Mouse (Mus musculus) intestine, embryonic 14.5 days (tissue): Measurements from ENCODE around the gene Abhd16a. TPM values are rescaled to one million over a fixed set of nuclear protein-coding genes. Genes with fewer than 3 reads are reported as not detected.

Experiments used
- ATAC-seq: fragments of 200-750 bp; cut with Nextera tagmentation; replicated peaks from 2 replicates; pipeline ENCODE4 v1.8.0; 2017; ENCODE audit warnings: low read depth, moderate number of reproducible peaks, moderate TSS enrichment, moderate library complexity; ENCODE audit not compliant: low FRiP score, low TSS enrichment
- DNase-seq: peaks from one replicate; pipeline ENCODE4 v3.0.0-alpha.2; 2018; ENCODE audit warnings: low spot score
- H3K27ac ChIP-seq: fragments of 300-500 bp; sonication (generic); 2 replicates; pipeline ENCODE4 v1.5.1; 2014; ENCODE audit warnings: low read depth, mild to moderate bottlenecking, control low read depth
- H3K27me3 ChIP-seq: fragments of 300-500 bp; sonication (generic); replicated peaks from 2 replicates; pipeline ENCODE4 v1.6.1; 2014; ENCODE audit warnings: low read length, control low read depth; ENCODE audit not compliant: control insufficient read depth, insufficient read depth
- H3K36me3 ChIP-seq: fragments of 300-500 bp; sonication (generic); 2 replicates; pipeline ENCODE4 v1.6.1; 2014; ENCODE audit warnings: low read length, control low read depth; ENCODE audit not compliant: control insufficient read depth, insufficient read depth
- H3K4me1 ChIP-seq: fragments of 300-500 bp; sonication (generic); replicated peaks from 2 replicates; pipeline ENCODE4 v1.6.1; 2014; ENCODE audit warnings: low read length, control low read depth, mixed read lengths; ENCODE audit not compliant: control insufficient read depth, insufficient read depth
- H3K4me2 ChIP-seq: fragments of 300-500 bp; sonication (generic); 2 replicates; pipeline ENCODE4 v1.6.1; 2014; ENCODE audit warnings: low read length
- H3K4me3 ChIP-seq: fragments of 300-500 bp; sonication (generic); 2 replicates; pipeline ENCODE4 v1.5.1; 2014; ENCODE audit warnings: low read depth, low read length, control low read depth, mixed read lengths
- H3K9ac ChIP-seq: fragments of 300-500 bp; sonication (generic); 2 replicates; pipeline ENCODE4 v1.6.1; 2014; ENCODE audit warnings: mild to moderate bottlenecking, low read length
- H3K9me3 ChIP-seq: fragments of 300-500 bp; sonication (generic); 2 replicates; pipeline ENCODE4 v1.6.1; 2016; ENCODE audit warnings: low read length, control low read depth; ENCODE audit not compliant: control insufficient read depth
- whole genome bisulfite sequencing: fragments of 180-500 bp; shearing (Covaris S2); extraction: QIAGEN DNeasy Blood & Tissue Kit; methylation state at CpG from one replicate; pipeline ENCODE4 v1.1.7; 2014; 5-methylcytosine and 5-hydroxymethylcytosine counted together
- polyA plus RNA-seq: library from polyadenylated mRNA; unstranded; fragments of >200 nt; fragmentation: Nextera tagmentation; extraction: Ambion mirVana; gene quantifications from 2 replicates; pipeline ENCODE4 v1.2.1, GENCODE M21; 2014

The Abhd16a gene
- polyA plus RNA-seq, 1 experiment from 2014 or later: 86.4 TPM

DNA sequence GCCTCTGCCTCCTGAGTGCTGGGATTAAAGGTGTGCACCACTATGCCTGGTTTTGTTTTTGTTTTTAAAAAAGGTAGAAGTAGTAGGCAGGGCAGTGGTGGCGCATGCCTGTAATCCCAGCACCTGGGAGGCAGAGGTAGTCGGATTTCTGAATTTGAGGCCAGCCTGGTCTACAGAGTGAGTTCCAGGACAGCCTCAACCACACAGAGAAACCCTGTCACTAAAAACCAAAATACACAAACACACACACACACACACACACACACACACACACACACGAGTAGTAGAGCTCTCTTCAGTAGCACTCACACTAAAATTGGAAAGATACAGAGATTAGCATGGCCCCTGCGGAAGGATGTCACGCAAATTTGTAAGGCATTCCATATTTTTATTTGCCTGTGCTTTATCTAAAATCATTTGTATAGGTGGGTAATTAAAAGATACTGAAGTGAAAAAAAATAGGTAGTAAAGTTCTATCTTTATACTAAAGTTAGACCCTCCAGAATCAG, 40.1 kb upstream of the Abhd16a start:
- H3K9ac ChIP-seq: no peak overlapping the region
- no peak for ATAC-seq
- WGBS: 69% methylated on average over 5 of the region's 5 CpGs

DNA sequence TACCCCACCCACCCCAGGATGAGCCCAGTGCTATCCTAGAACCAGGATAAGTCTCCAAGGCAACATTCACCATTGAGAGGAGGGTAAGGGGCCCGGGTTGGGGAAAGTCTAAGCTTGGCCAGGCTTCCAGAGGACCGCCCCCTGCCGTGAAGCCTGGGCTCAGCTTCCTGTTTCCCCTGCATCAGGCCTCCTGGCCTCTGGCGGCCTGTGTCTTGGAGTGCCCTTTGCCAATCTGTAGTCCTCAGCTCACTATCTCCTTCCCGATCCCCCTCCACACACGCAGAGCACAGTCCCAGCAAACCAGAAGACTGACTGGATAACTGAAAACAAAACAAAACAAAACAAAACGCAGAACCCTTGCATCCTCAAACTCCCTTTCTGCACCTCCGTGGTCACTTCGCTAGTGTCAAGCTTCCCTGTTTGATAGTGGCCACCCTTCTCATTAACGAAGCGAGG, 39.5 kb upstream of the Abhd16a start, which contains the start of gene Clic1:
Gene Clic1 (plus strand): TSS at position 406 of the 456 bp plus-strand sequence.
- peak within 1 kb of the TSS; percentile 98 for H3K4me2 ChIP-seq
- H3K4me1 ChIP-seq: peaks cover 51% of the 10 kb centered on the region
- WGBS: 0% methylated on average over 11 of the region's 11 CpGs
- peak within 1 kb of the TSS; percentile 60 for H3K9ac ChIP-seq
- no peaks in the 10 kb centered on the region for H3K9me3 ChIP-seq
- H3K36me3 ChIP-seq: peaks cover 25% of the 10 kb centered on the region
- ATAC-seq (peak; percentile 31), DNase-seq (peak; percentile 86)
- peak within 1 kb of the TSS; percentile 96 for H3K27ac ChIP-seq
- peak within 1 kb of the TSS; percentile 71 for H3K4me3 ChIP-seq
- H3K27me3 ChIP-seq: no peaks in the 10 kb centered on the region

More for the DNA sequence above, 40.1 kb upstream of the Abhd16a start:
- Histone ChIP-seq H3K4me3 (no peak overlapping the region; the same call in 1 of the 2 replicates), H3K9me3 (no peaks in the 10 kb centered on the region), H3K4me1 (peaks cover 51% of the 10 kb centered on the region), H3K27me3 (no peaks in the 10 kb centered on the region), H3K4me2 (peak overlapping the region; percentile 98), H3K27ac (peak overlapping the region; percentile 96), H3K36me3 (peaks cover 19% of the 10 kb centered on the region)
- no peak for DNase-seq

DNA sequence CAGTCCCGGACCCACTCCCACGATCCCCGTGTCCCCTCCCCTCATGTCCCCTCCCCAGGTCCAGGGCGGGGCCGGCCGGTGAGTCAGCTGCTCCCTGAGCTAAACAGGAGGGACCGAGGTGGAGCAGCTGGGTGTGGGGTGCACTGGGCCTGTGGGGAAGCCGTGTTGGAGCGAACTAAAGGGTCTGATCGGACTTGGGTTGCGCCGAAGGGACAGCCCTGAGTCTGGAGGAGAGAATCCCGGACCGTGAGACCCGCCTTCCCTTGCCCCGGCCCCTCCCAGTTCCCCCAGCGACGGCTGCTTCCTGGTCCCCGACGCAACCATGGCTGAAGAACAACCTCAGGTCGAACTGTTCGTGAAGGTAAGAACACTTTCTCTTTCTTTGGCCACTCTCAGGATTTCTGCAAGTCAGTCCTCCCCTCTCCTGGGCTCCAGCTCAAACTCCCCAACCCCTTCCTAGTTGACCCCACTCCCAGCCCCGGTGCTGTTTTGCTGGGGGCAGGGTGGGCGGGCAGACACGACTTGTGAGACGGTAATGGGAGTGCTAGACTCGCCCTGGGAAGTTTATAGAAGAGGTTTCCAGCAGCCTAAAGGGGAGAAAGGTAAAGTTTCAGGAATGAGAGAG, 38.8 kb upstream of the Abhd16a start:
- peak; percentile 89 for DNase-seq
- peak; percentile 16 for ATAC-seq

DNA sequence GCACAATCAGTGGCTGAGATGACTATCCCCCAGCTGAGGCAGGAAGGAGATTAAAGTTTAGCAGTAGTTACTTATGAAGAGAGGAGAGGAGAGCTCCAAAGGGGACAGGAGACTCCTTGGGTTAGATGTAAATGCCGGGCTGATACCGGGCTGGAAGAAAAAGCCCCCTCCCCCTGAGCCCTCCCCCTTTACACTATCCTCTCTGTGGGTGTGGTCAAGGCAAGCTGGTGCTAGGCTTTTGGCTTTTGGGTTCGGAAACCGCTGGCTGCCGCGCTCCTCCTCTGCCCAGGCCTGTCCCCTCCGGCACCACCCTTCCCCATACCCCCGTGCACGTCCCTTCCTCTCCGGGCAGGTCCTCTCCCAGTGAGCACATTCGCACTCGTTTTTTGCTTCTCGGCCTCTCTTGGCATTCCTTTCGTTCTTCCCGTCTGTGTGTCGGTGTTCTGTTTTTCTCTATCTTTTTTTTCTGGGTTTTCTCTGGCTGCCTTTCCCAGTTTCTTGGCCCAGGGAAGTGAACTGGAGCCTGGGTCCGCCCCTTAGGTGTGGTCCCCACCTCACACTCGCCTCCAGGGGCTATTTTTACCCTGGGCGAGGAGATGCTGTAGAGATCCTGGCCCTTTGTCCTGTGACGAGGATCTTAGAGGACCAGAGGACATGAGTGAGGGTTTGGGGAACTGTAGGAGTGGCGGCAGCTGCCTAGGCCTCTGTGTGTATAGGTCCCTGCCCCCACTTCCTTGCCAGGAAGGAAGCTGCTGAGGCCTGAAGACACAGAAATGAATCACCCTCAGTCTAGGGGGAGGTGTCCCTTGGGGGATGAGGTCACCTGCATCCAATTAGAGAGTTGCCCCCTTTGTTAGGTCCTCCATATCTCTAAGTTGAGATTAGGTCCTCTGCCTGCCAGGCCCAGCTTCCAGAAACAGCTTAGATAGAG, 37.6 kb upstream of the Abhd16a start:
- H3K9ac ChIP-seq: peak overlapping the region; percentile 60
- H3K36me3 ChIP-seq: peaks cover 43% of the 10 kb centered on the region
- peak overlapping the region; percentile 96 for H3K27ac ChIP-seq
- peak; percentile 78 for DNase-seq
- ATAC-seq: peak; percentile 68
- WGBS: under 1% methylated on average over 21 of the region's 21 CpGs
- H3K4me1 ChIP-seq: peaks cover 39% of the 10 kb centered on the region
- H3K4me3 ChIP-seq: peak overlapping the region; percentile 71
- no peaks in the 10 kb centered on the region for H3K9me3 ChIP-seq
- no peaks in the 10 kb centered on the region for H3K27me3 ChIP-seq
- peak overlapping the region; percentile 98 for H3K4me2 ChIP-seq

More for the DNA sequence above, 38.8 kb upstream of the Abhd16a start:
- Histone ChIP-seq H3K27ac (peak overlapping the region; percentile 96), H3K27me3 (no peaks in the 10 kb centered on the region), H3K4me3 (peak overlapping the region; percentile 71), H3K9me3 (no peaks in the 10 kb centered on the region), H3K36me3 (peaks cover 31% of the 10 kb centered on the region), H3K4me2 (peak overlapping the region; percentile 98), H3K4me1 (peaks cover 45% of the 10 kb centered on the region), H3K9ac (peak overlapping the region; percentile 60)
- under 1% methylated on average over 26 of the region's 27 CpGs for WGBS

DNA sequence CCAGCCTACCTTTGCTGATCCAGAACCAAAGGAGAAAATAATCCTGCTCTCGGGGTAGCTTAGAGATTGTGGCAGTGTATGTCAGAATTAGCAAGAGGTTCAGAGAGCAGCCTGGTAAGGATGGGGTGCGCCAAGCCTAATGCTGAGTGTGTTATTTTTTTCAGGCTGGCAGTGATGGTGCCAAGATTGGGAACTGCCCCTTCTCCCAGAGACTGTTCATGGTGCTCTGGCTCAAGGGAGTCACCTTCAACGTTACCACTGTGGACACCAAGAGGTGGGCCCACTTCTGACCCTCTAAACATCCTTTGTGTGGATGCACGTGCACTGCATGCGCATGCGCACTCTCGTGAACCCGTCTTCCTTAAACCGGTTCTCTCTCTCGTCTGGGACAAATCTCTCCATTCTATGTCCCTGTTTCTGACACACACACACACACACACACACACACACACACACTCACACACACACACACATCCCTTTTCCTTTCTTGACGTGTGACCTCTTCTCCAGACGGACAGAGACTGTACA, 36.7 kb upstream of the Abhd16a start:
- no peak for DNase-seq
- Histone ChIP-seq H3K9ac (peak overlapping the region; percentile 60), H3K4me2 (peak overlapping the region; percentile 98), H3K4me1 (peaks cover 35% of the 10 kb centered on the region), H3K27ac (peak overlapping the region; percentile 96), H3K4me3 (peak overlapping the region; percentile 71), H3K36me3 (peaks cover 50% of the 10 kb centered on the region), H3K27me3 (no peaks in the 10 kb centered on the region), H3K9me3 (no peaks in the 10 kb centered on the region)
- WGBS: 75% methylated on average over 12 of the region's 12 CpGs
- no peak for ATAC-seq

GRCm38 (mm10) chr17:35055691-35056495, 33.2 kb upstream of the Abhd16a start:
- peaks cover 21% of the 10 kb centered on the region for H3K4me1 ChIP-seq
- H3K4me2 ChIP-seq: no peak overlapping the region
- H3K27me3 ChIP-seq: no peaks in the 10 kb centered on the region
- no peak for ATAC-seq
- 92% methylated on average over 7 of the region's 7 CpGs for WGBS
- H3K4me3 ChIP-seq: no peak overlapping the region
- DNase-seq: no peak
- no peak overlapping the region for H3K27ac ChIP-seq
- no peak overlapping the region for H3K9ac ChIP-seq
- peaks cover 67% of the 10 kb centered on the region for H3K36me3 ChIP-seq
- no peaks in the 10 kb centered on the region for H3K9me3 ChIP-seq

- Histone ChIP-seq H3K4me3 (no peak overlapping the region), H3K4me1 (peaks cover 20% of the 10 kb centered on the region), H3K27ac (no peak overlapping the region), H3K4me2 (no peak overlapping the region), H3K9me3 (no peaks in the 10 kb centered on the region), H3K27me3 (no peaks in the 10 kb centered on the region), H3K9ac (no peak overlapping the region), H3K36me3 (peaks cover 77% of the 10 kb centered on the region)
- ATAC-seq (no peak), DNase-seq (no peak)
- 73% methylated on average over 3 of the region's 3 CpGs for WGBS
Measured at GRCm38 (mm10) chr17:35057090-35057489, 32.0 kb upstream of the Abhd16a start.
